Mouse (Mus musculus) thymus, adult 2 months (tissue): ENCODE measurements at regions not wholly inside any gene's neighbourhood (a gene's known extent, or its start where the extent isn't known, plus 50 kb on each side); places are given as distances from the start of the nearest gene placed in this dataset.

Source experiments
- DNase-seq: peaks from one replicate; pipeline ENCODE4 v3.0.0; 2021
- H3K27ac ChIP-seq: fragments of 200-500 bp; 2 replicates; pipeline ENCODE4 v1.5.1; 2012; ENCODE audit warnings: low read length, control low read depth; ENCODE audit not compliant: control insufficient read depth, insufficient read depth
- H3K27me3 ChIP-seq: fragments of 200-500 bp; 2 replicates; pipeline ENCODE4 v1.6.1; 2012; ENCODE audit warnings: mild to moderate bottlenecking, low read length, moderate library complexity, mixed read lengths; ENCODE audit not compliant: control insufficient read depth, insufficient read depth
- H3K36me3 ChIP-seq: fragments of 200-500 bp; 2 replicates; pipeline ENCODE4 v1.6.1; 2012; ENCODE audit warnings: mild to moderate bottlenecking, low read length, moderate library complexity; ENCODE audit not compliant: control insufficient read depth, insufficient read depth
- H3K4me1 ChIP-seq: fragments of 200-500 bp; replicated peaks from 2 replicates; pipeline ENCODE4 v1.6.1; 2012; ENCODE audit warnings: low read length; ENCODE audit not compliant: control insufficient read depth, insufficient read depth
- H3K4me3 ChIP-seq: fragments of 200-500 bp; 2 replicates; pipeline ENCODE4 v1.5.1; 2012; ENCODE audit warnings: mild to moderate bottlenecking, low read length, control low read depth, moderate library complexity; ENCODE audit not compliant: control insufficient read depth, insufficient read depth
- CTCF ChIP-seq: fragments of 200-500 bp; IDR thresholded peaks from 2 replicates; pipeline ENCODE4 v1.5.1; 2012; ENCODE audit warnings: mild to moderate bottlenecking, control low read depth, low read length, moderate library complexity, borderline replicate concordance; ENCODE audit not compliant: control insufficient read depth, poor library complexity, insufficient read depth; ENCODE audit errors: extremely low read depth
- POLR2A ChIP-seq: fragments of 200-500 bp; IDR thresholded peaks from 2 replicates; pipeline ENCODE4 v1.6.1; 2012; ENCODE audit warnings: mild to moderate bottlenecking, low read length, control low read depth, moderate library complexity; ENCODE audit not compliant: control insufficient read depth, poor library complexity, insufficient read depth; ENCODE audit errors: extremely low read depth
- WGBS: fragments of 180-500 bp; shearing (Covaris S2); methylation state at CpG from one replicate; pipeline ENCODE4 v1.1.7; 2018; 5-methylcytosine and 5-hydroxymethylcytosine counted together

DNA sequence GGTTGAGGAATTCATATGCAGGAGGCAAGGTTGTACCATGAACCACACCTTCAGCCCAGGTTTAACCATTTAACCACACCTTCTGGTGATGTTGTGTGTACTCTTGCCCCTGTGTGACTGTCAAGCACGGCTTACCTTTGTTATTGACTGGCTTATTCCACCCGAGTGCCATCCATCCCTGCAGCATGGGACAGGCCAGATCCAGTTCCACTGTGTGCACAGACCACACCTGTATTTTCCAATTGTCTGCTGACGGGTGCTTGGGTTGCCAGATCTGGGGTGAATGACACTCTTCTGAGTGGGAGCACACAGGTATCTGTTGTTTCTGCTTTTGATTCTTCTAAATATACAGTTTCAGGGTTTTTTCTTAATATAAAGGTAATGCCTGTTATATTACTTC is 196.1 kb downstream of the Tex29 start:
- Histone ChIP-seq H3K36me3 (no peaks in the 10 kb centered on the region), H3K27me3 (no peaks in the 10 kb centered on the region), H3K4me1 (no peaks in the 10 kb centered on the region), H3K27ac (no peak overlapping the region), H3K4me3 (no peak overlapping the region)
- WGBS, result 89% methylated on average over 3 of the region's 3 CpGs
- no peak for TF ChIP-seq POLR2A
- no peak for TF ChIP-seq CTCF
- no peak for DNase-seq

GRCm38 (mm10) chr8:12040924-12041323 is 200.7 kb downstream of the Tex29 start:
- H3K36me3 ChIP-seq, result no peaks in the 10 kb centered on the region
- H3K4me3 ChIP-seq, result no peak overlapping the region
- no peaks in the 10 kb centered on the region for H3K4me1 ChIP-seq
- no peak overlapping the region for H3K27ac ChIP-seq
- 58% methylated on average over 3 of the region's 3 CpGs for WGBS
- TF ChIP-seq POLR2A (no peak), CTCF (no peak)
- H3K27me3 ChIP-seq, result no peaks in the 10 kb centered on the region
- no peak for DNase-seq

GRCm38 (mm10) chr8:12041662-12042061 is 201.4 kb downstream of the Tex29 start:
- H3K27ac ChIP-seq, result no peak overlapping the region
- no peaks in the 10 kb centered on the region for H3K27me3 ChIP-seq
- no peak overlapping the region for H3K4me3 ChIP-seq
- DNase-seq, result no peak
- 60% methylated on average over 6 of the region's 6 CpGs for WGBS
- TF ChIP-seq POLR2A (no peak), CTCF (no peak)
- H3K36me3 ChIP-seq, result no peaks in the 10 kb centered on the region
- H3K4me1 ChIP-seq, result no peaks in the 10 kb centered on the region

- 86% methylated on average over 5 of the region's 5 CpGs for WGBS
- TF ChIP-seq POLR2A (no peak), CTCF (no peak)
These were observed 210.6 kb downstream of the Tex29 start for GRCm38 (mm10) chr8:12050841-12051240.

GRCm38 (mm10) chr8:12051357-12051756 is 211.1 kb downstream of the Tex29 start:
- H3K36me3 ChIP-seq, result no peaks in the 10 kb centered on the region
- 69% methylated on average over 12 of the region's 12 CpGs for WGBS
- H3K4me3 ChIP-seq, result no peak overlapping the region
- DNase-seq, result no peak
- H3K4me1 ChIP-seq, result no peaks in the 10 kb centered on the region
- H3K27ac ChIP-seq, result no peak overlapping the region
- no peaks in the 10 kb centered on the region for H3K27me3 ChIP-seq
- TF ChIP-seq CTCF, result no peak
- TF ChIP-seq POLR2A, result no peak

More at GRCm38 (mm10) chr8:12050841-12051240, 210.6 kb downstream of the Tex29 start:
- H3K4me3 ChIP-seq, result no peak overlapping the region
- H3K27ac ChIP-seq, result no peak overlapping the region
- no peaks in the 10 kb centered on the region for H3K4me1 ChIP-seq
- DNase-seq, result no peak
- H3K27me3 ChIP-seq, result no peaks in the 10 kb centered on the region
- H3K36me3 ChIP-seq, result no peaks in the 10 kb centered on the region

DNA sequence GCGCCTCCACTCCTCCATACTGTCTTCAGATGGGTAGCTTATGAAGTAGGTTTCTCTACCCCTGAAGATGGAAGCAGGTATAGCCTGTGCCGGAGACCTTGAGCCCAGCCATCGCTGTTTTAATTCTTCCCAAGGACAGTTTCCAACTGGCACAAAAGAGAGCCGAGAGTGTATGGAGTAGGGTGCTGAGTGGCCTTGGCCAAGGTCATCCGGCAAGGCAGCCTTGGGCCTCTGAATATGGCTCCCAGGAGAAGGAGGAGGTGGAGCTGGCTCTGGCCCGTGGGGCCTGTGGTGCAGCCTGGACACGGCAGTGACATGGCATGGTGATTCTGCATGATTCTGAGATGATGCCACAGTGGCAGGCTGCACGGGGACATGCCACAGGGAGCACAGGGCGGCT is 215.7 kb downstream of the Tex29 start:
- H3K4me3 ChIP-seq, result no peak overlapping the region
- no peaks in the 10 kb centered on the region for H3K27me3 ChIP-seq
- H3K36me3 ChIP-seq, result no peaks in the 10 kb centered on the region
- WGBS, result 89% methylated on average over 9 of the region's 9 CpGs
- no peak for DNase-seq
- H3K4me1 ChIP-seq, result no peaks in the 10 kb centered on the region
- TF ChIP-seq POLR2A, result no peak
- TF ChIP-seq CTCF, result no peak
- H3K27ac ChIP-seq, result no peak overlapping the region

- Histone ChIP-seq H3K4me1 (no peaks in the 10 kb centered on the region), H3K27me3 (no peaks in the 10 kb centered on the region), H3K4me3 (no peak overlapping the region), H3K36me3 (no peaks in the 10 kb centered on the region), H3K27ac (no peak overlapping the region)
- TF ChIP-seq CTCF (no peak), POLR2A (no peak)
- WGBS, result 80% methylated on average over 13 of the region's 13 CpGs
- DNase-seq, result no peak
These were observed 217.4 kb upstream of the A230072I06Rik start for GRCm38 (mm10) chr8:12061237-12061636.
